Mouse (Mus musculus) hindbrain, embryonic 12.5 days (tissue): ENCODE measurements around the gene Gnptab. TPM values are rescaled to one million over a fixed set of nuclear protein-coding genes. Genes with fewer than 3 reads are reported as not detected.
"Not testable (repeated sequence)": the region's sequence is repeated elsewhere in the genome, so short reads cannot be mapped to it uniquely, and the experiment has no call there.

ENCODE experiments used
- ATAC-seq: fragments of 200-750 bp; cut with Nextera tagmentation; 2 replicates; pipeline ENCODE4 v1.8.0; 2017; ENCODE audit warnings: moderate TSS enrichment; ENCODE audit not compliant: low FRiP score
- H3K27ac ChIP-seq: fragments of 300-500 bp; sonication (generic); 2 replicates; pipeline ENCODE4 v1.5.1; 2016; ENCODE audit warnings: mild to moderate bottlenecking
- H3K27me3 ChIP-seq: fragments of 300-500 bp; sonication (generic); 2 replicates; pipeline ENCODE4 v1.6.1; 2016; ENCODE audit warnings: mild to moderate bottlenecking
- H3K36me3 ChIP-seq: fragments of 300-500 bp; sonication (generic); 2 replicates; pipeline ENCODE4 v1.6.1; 2016; ENCODE audit warnings: mild to moderate bottlenecking
- H3K4me1 ChIP-seq: fragments of 300-500 bp; sonication (generic); 2 replicates; pipeline ENCODE4 v1.6.1; 2016
- H3K4me2 ChIP-seq: fragments of 300-500 bp; sonication (generic); replicated peaks from 2 replicates; pipeline ENCODE4 v1.6.1; 2016; ENCODE audit warnings: mild to moderate bottlenecking
- H3K4me3 ChIP-seq: fragments of 300-500 bp; sonication (generic); 2 replicates; pipeline ENCODE4 v1.5.1; 2016; ENCODE audit warnings: mild to moderate bottlenecking
- H3K9ac ChIP-seq: fragments of 300-500 bp; sonication (generic); 2 replicates; pipeline ENCODE4 v1.6.1; 2016; ENCODE audit warnings: mild to moderate bottlenecking, moderate library complexity
- H3K9me3 ChIP-seq: fragments of 300-500 bp; sonication (generic); replicated peaks from 2 replicates; pipeline ENCODE4 v1.6.1; 2016; ENCODE audit warnings: mild to moderate bottlenecking
- whole genome bisulfite sequencing: fragments of 180-500 bp; shearing (Covaris S2); methylation state at CpG from one replicate; pipeline ENCODE4 v1.1.7; 2016; 5-methylcytosine and 5-hydroxymethylcytosine counted together
- polyA plus RNA-seq: library from polyadenylated mRNA; unstranded; fragments of >200 nt; fragmentation: Nextera tagmentation; extraction: Ambion mirVana; gene quantifications from 2 replicates; pipeline ENCODE4 v1.2.1, GENCODE M21; 2016

The Gnptab gene
- polyA plus RNA-seq, 1 experiment from 2014 or later = 18.3 TPM

DNA sequence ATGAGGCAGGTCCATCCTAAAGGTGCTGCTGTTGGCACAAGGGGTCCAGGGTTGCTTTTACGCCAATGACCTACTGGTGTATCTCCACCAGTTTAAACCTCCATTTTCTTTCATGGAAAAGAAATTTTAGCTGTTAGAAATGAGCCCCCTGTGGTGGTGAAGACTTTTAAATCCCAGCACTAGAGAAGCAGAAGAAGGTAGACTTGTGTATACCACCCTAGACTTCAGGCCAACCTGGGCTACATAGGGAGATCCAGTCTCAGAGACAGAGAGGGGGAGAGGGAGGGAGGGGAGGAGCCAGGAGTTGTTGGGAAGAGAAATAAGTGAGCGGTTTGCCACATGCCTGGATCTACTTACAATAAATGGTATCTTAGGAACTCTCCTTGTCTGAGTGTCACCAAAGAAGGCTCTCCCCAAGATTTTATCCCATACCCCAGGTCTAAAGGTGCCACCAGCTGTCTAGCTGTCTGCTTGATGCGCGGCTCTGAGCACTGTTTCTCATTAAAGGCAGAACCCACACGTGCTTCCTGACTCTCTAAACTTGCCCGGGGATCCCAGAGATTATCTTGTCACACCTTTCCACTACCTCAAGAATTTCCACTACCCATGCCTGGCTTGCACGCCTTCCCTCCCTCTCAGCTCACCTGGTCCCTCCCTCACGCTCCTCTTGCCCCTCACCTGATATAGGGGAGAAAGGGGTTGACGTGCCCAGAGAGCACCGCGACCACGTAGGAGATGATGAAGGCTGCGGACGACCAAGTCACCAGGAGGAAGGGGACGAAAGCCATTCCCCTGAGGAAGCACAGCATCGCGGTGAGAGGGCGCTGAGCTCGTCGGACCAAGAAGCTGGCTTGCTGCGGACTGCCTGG lies 22.6 kb upstream of the Gnptab start:
- no peaks in the 10 kb centered on the region for H3K36me3 ChIP-seq
- no peak overlapping the region for H3K27ac ChIP-seq
- peaks cover 25% of the 10 kb centered on the region for H3K27me3 ChIP-seq
- ATAC-seq = peak; percentile 29; the same call in 1 of the 2 replicates
- H3K4me1 ChIP-seq = peaks cover 7% of the 10 kb centered on the region; the same call in 1 of the 2 replicates
- H3K9ac ChIP-seq = peak overlapping the region; percentile 68
- peak overlapping the region; percentile 53 for H3K4me3 ChIP-seq
- H3K4me2 ChIP-seq = peak overlapping the region; percentile 80
- 9% methylated on average over 21 of the region's 21 CpGs for WGBS
- no peaks in the 10 kb centered on the region for H3K9me3 ChIP-seq

DNA sequence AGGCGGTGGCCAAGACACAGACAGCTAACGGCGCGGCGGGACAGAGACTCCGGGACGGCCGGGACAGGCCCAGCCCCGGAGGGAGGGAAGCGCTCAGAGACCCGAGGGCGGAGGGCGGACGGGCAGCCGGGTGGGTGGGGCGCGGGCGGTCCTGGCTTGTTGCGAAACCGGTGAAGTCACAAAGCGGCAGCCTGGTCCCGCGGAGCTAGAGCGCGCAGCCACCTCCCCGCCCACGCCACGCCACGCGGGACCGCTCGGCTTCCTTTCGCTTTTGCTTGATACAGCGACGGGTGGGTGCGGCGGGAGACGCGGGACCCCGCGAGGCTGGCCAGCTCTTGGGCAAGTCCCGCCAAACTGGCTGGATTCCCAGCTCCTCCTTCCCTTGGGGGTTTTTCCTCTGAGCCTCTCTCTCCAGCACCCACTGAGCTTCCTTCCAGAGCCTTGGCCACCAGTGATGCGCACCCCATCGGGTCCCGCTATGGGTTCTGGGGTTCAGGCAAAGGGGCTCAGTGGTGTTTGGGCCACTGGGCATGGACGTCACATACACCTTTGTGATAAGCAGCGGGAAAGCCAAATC lies 21.9 kb upstream of the Gnptab start:
- Histone ChIP-seq H3K9ac (peak overlapping the region; percentile 68), H3K27ac (no peak overlapping the region), H3K9me3 (no peaks in the 10 kb centered on the region), H3K4me3 (peak overlapping the region; percentile 53), H3K36me3 (no peaks in the 10 kb centered on the region), H3K4me1 (peaks cover 7% of the 10 kb centered on the region; the same call in 1 of the 2 replicates), H3K4me2 (peak overlapping the region; percentile 80), H3K27me3 (peaks cover 25% of the 10 kb centered on the region)
- peak; percentile 79 for ATAC-seq
- 3% methylated on average over 33 of the region's 47 CpGs for WGBS

DNA sequence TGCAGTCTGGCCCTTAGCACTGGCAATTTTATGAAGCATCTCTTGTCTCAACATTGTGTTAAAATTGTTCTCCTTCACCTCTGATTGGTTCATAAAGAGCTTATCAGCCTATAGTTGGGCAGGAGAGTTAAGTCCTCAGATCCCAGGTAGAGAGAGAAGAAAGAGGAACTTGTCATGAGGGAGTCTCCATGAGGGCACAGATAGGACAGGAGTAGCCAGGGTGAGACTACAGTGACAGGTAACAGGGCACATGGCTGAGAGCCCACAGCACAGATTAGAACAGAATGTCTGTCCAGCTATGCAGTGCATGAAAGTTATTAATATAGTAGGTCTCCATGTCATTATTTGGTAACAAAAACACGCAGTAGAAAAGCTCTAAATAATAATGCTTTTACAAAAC lies 16.7 kb upstream of the Gnptab start:
- no peak overlapping the region for H3K4me2 ChIP-seq
- 0 out of 2 replicates have a peak, but pooled peaks cover under 1% of the 10 kb centered on the region for H3K4me1 ChIP-seq
- WGBS = 86% methylated on average over 1 of the region's 1 CpGs
- peaks cover 8% of the 10 kb centered on the region for H3K27me3 ChIP-seq
- no peaks in the 10 kb centered on the region for H3K36me3 ChIP-seq
- ATAC-seq = no peak
- H3K27ac ChIP-seq = no peak overlapping the region
- H3K9ac ChIP-seq = no peak overlapping the region
- H3K9me3 ChIP-seq = no peaks in the 10 kb centered on the region
- no peak overlapping the region for H3K4me3 ChIP-seq

DNA sequence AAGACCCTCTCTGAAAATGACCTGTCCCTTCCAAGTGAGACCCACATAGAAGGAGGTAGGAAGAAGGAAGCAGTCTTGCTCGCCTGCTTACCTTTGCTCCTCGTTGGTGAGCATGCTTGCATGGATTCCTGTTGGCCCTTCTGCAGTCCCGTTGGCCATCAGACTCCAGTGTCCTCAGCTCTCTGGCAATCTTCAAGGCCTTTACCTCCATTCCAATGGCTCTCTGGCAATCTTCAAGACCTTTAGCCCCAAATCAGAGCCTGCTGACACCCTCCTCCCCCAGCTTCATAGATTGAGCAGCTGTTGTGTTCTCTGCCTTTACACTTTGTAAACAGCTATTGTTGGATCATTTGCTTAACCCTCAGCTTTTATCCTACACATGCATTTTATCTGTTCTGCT lies 14.7 kb upstream of the Gnptab start:
- WGBS = 74% methylated on average over 3 of the region's 3 CpGs

DNA sequence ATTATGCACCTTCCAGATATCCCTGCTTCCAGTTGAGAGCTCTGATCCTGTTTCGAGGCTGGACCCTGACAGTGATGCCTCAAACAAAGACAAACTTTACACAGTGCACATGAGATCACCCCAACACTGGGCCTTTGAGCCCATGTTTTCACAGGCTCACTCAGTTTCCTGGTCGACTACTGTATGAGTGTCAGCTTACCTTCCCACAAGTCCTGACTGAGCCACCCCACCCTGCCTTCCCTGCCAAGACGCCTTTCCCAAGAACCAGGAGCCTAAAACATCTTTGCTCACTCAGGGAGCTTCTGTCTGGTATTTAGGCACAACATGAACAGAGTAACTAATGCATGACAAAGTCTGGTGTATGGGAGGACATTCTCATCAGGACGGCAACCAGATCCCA lies 9.7 kb upstream of the Gnptab start:
- H3K9ac ChIP-seq = no peak overlapping the region

More for the DNA sequence above, 14.7 kb upstream of the Gnptab start:
- no peak overlapping the region for H3K9ac ChIP-seq
- no peaks in the 10 kb centered on the region for H3K36me3 ChIP-seq
- no peaks in the 10 kb centered on the region for H3K9me3 ChIP-seq
- H3K27me3 ChIP-seq = no peaks in the 10 kb centered on the region
- H3K4me3 ChIP-seq = no peak overlapping the region
- H3K4me2 ChIP-seq = no peak overlapping the region
- ATAC-seq = no peak
- H3K4me1 ChIP-seq = no peaks in the 10 kb centered on the region
- H3K27ac ChIP-seq = no peak overlapping the region

DNA sequence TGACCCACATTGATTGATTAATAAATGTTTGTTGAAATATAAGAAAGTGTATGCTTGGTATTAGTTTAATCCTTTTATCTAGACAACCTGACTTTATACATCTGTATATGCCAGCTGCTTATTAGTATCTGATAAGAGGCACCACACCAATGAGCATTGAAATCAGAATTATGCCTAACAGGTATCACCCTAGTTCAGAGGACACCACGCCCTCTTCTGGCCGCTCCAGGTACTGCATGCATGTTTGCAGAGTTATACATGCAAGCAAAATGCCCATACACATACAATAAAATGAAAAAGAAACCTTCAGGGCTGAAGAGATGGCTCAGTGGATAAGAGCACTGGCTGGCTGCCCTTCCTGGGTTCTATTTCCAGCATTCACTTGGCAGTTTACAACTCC lies 7.1 kb upstream of the Gnptab start:
- H3K9me3 ChIP-seq = no peaks in the 10 kb centered on the region
- H3K4me3 ChIP-seq = no peak overlapping the region
- H3K4me1 ChIP-seq = no peaks in the 10 kb centered on the region
- no peaks in the 10 kb centered on the region for H3K27me3 ChIP-seq
- no peak overlapping the region for H3K27ac ChIP-seq
- no peak overlapping the region for H3K9ac ChIP-seq
- WGBS = 6% methylated on average over 2 of the region's 2 CpGs
- no peak for ATAC-seq
- no peak overlapping the region for H3K4me2 ChIP-seq
- H3K36me3 ChIP-seq = no peaks in the 10 kb centered on the region

More for the DNA sequence above, 9.7 kb upstream of the Gnptab start:
- 55% methylated on average over 4 of the region's 4 CpGs for WGBS
- H3K9me3 ChIP-seq = no peaks in the 10 kb centered on the region
- no peak overlapping the region for H3K4me2 ChIP-seq
- H3K27me3 ChIP-seq = no peaks in the 10 kb centered on the region
- H3K27ac ChIP-seq = no peak overlapping the region
- no peaks in the 10 kb centered on the region for H3K36me3 ChIP-seq
- no peaks in the 10 kb centered on the region for H3K4me1 ChIP-seq
- ATAC-seq = no peak
- no peak overlapping the region for H3K4me3 ChIP-seq

DNA sequence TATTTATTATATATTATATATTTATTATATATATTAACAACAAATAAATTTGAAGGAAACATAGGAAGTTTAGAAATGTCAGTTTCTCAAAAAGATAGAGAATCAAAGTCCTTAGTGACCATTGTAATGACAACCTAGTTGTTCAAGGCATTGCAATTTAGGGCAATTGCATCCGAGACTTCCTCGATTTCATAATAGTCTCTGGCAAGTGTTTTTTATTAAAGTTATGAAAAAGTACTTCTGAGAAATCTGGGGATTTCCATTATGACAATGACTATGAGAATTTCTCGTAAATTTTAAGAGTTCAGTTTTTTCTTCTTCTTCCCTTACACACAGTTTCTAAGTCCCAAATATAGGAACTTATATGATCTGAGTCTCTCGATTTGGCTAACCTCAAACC lies 6.5 kb upstream of the Gnptab start:
- H3K4me3 ChIP-seq = no peak overlapping the region
- WGBS = 91% methylated on average over 4 of the region's 4 CpGs
- no peaks in the 10 kb centered on the region for H3K36me3 ChIP-seq
- no peak for ATAC-seq
- no peak overlapping the region for H3K4me2 ChIP-seq
- H3K9ac ChIP-seq = no peak overlapping the region
- no peaks in the 10 kb centered on the region for H3K4me1 ChIP-seq
- no peak overlapping the region for H3K27ac ChIP-seq
- no peaks in the 10 kb centered on the region for H3K9me3 ChIP-seq
- no peaks in the 10 kb centered on the region for H3K27me3 ChIP-seq

DNA sequence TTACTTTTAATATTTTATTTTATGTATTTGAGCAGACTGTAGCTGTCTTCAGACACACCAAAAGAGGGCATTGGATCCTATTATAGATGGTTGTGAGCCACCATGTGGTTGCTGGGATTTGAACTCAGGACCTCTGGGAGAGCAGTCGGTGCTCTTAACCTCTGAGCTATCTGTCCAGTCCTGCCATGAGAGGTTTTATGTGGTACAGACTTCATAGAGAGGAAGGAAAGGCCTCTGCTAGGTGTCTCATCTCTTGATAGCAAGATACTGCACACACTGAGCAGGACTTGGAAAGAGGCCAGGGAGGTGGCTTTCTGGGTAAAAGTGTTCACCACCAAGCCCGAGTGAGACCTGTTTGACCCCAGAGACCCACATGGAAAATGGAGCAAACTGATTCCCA lies 6.0 kb upstream of the Gnptab start:
- WGBS = 89% methylated on average over 2 of the region's 2 CpGs

DNA sequence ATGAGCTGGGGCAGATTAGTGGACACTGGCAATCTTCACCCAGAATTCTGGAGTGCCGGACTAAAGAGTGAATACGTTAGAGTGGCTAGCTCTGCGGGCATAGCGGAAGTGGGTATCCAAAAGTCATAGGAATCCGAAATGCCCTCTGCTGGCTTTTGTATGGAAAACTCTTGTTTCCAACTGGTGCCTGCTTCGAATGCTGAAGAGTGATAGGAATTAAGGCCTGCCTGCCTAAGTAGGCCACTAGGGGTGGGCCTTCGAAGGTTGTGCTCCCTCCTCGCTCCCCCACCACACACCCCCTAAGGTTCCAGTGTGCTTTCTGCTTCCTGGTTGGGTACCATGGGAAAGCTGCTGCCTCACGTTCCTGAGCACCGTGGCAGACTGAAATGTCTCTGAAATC lies 3.9 kb upstream of the Gnptab start:
- 35% methylated on average over 10 of the region's 10 CpGs for WGBS
- Histone ChIP-seq H3K4me2 (no peak overlapping the region), H3K36me3 (no peaks in the 10 kb centered on the region), H3K27me3 (no peaks in the 10 kb centered on the region), H3K4me3 (no peak overlapping the region), H3K9me3 (no peaks in the 10 kb centered on the region), H3K9ac (no peak overlapping the region), H3K4me1 (peaks cover 3% of the 10 kb centered on the region), H3K27ac (no peak overlapping the region)
- no peak for ATAC-seq

More for the DNA sequence above, 6.0 kb upstream of the Gnptab start:
- not testable (repeated sequence) for H3K4me3 ChIP-seq, H3K9ac ChIP-seq, H3K36me3 ChIP-seq, H3K27me3 ChIP-seq, H3K4me2 ChIP-seq, ATAC-seq, H3K4me1 ChIP-seq, H3K9me3 ChIP-seq, H3K27ac ChIP-seq

DNA sequence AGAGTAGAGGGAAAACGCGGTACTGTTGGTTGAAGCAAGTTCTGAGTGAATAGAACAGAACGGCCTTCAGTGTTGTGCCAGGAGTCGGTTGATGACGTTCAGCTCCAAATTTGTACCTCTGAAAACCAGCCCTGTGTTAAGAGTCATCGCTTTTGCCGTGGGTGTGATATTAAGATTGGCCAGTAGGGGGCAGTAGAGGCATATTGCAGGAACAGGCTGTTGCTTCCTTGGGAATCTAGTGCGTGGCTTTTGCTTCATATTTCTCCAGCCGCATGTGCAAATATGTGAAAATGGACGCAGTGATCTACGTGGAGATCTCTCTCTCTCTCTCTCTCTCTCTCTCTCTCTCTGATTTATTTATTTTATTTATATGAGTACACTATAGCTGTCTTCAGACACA lies 2.2 kb upstream of the Gnptab start:
- no peak overlapping the region for H3K4me2 ChIP-seq
- WGBS = 8% methylated on average over 11 of the region's 11 CpGs

DNA sequence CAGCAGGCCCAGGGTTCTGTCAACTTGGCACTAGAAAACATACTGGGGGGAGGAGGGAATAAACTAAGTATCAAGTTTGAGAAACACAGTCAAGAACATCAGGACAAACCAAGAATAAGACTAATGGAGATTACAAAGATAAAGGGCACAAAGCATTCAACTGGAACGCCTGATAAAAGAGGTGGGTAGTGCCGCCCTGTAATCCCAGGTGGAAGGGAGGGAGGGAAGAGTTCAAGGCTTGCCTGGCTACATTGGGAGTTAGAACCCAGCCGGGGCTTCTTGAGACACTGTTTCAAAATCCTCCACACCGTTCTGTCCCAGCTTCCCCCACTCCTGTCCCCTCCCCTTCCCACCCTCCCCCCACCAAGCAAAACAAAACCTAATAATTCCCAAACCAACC lies 1.3 kb upstream of the Gnptab start:
- H3K27ac ChIP-seq = no peak overlapping the region
- ATAC-seq = no peak
- WGBS = 84% methylated on average over 4 of the region's 4 CpGs
- no peak overlapping the region for H3K4me2 ChIP-seq
- peaks cover 17% of the 10 kb centered on the region for H3K4me1 ChIP-seq
- H3K9me3 ChIP-seq = no peaks in the 10 kb centered on the region
- H3K4me3 ChIP-seq = no peak overlapping the region
- no peaks in the 10 kb centered on the region for H3K36me3 ChIP-seq
- no peak overlapping the region for H3K9ac ChIP-seq
- H3K27me3 ChIP-seq = no peaks in the 10 kb centered on the region

More for the DNA sequence above, 2.2 kb upstream of the Gnptab start:
- Histone ChIP-seq H3K27ac (no peak overlapping the region), H3K4me3 (no peak overlapping the region), H3K9me3 (no peaks in the 10 kb centered on the region), H3K4me1 (peaks cover 17% of the 10 kb centered on the region), H3K36me3 (no peaks in the 10 kb centered on the region), H3K9ac (no peak overlapping the region), H3K27me3 (no peaks in the 10 kb centered on the region)
- no peak for ATAC-seq

DNA sequence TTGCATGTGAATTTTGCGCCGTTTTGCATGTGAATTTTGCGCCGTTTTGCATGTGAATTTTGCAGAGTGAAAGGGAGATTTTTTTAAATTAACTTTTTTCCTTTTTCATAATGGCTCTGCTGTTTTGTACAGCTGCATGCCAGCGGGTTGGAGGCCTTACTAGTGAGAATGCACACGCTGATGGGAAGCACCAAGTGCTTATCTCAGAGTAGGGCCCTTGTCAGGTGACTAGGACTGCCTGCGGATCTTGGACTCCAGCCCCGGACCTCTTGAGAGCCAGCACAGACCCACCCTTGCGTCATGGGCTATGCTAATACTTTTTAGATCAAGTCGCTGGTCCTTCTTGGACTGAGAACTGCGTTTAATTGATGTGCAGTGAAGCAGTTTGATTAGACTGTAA lies 1.1 kb downstream of the Gnptab start:
- Histone ChIP-seq H3K4me3 (peak overlapping the region; percentile 81), H3K9ac (peak overlapping the region; percentile 85), H3K9me3 (no peaks in the 10 kb centered on the region), H3K27me3 (no peaks in the 10 kb centered on the region), H3K27ac (0 out of 2 replicates have a peak overlapping the region, but pooled peaks have one; percentile 79), H3K4me1 (peaks cover 17% of the 10 kb centered on the region), H3K4me2 (peak overlapping the region; percentile 83), H3K36me3 (no peaks in the 10 kb centered on the region)
- WGBS = 2% methylated on average over 11 of the region's 11 CpGs
- 0 out of 2 replicates have a peak, but pooled peaks have one; percentile 26 for ATAC-seq
